Mouse (Mus musculus): ENCODE measurements at regions not wholly inside any gene's neighbourhood (a gene's known extent, or its start where the extent isn't known, plus 50 kb on each side); places are given as distances from the start of the nearest gene placed in this dataset.

GRCm38 (mm10) chr11:111164907-111165306, 98.9 kb downstream of the Kcnj2 start:
- TF ChIP-seq CTCF (IDR thresholded peaks at IDR 0.05; ENCODE audit: low read depth): no peak
- no peak for TF ChIP-seq EP300 (IDR thresholded peaks at IDR 0.05; ENCODE audit: low read depth)
